Mouse (Mus musculus) myocyte (in vitro differentiated cells): ENCODE results near the gene Lgi2. TPM values are rescaled to one million over a fixed set of nuclear protein-coding genes. Genes with fewer than 3 reads are reported as not detected.

Experiments
- H3K27me3 ChIP-seq: one replicate; pipeline ENCODE4 v1.6.1; 2011; ENCODE audit not compliant: control insufficient read depth, insufficient read depth, insufficient read length
- H3K36me3 ChIP-seq: one replicate; pipeline ENCODE4 v1.6.1; 2011; ENCODE audit not compliant: control insufficient read depth, insufficient read depth
- H3K4me2 ChIP-seq: one replicate; pipeline ENCODE4 v1.6.1; 2011; ENCODE audit warnings: low read depth, control low read depth
- H3K4me3 ChIP-seq: one replicate; pipeline ENCODE4 v1.5.1; 2011; ENCODE audit warnings: mild to moderate bottlenecking, control low read depth, moderate library complexity
- H3K79me2 ChIP-seq: one replicate; pipeline ENCODE4 v1.6.1; 2011; ENCODE audit not compliant: control insufficient read depth, insufficient read depth
- H3ac ChIP-seq: one replicate; pipeline ENCODE4 v1.6.1; 2011; ENCODE audit not compliant: control insufficient read depth, insufficient read length
- CEBPB ChIP-seq: IDR thresholded peaks from 2 replicates; pipeline ENCODE4 v1.6.1; 2011; ENCODE audit warnings: mild to moderate bottlenecking, moderate library complexity; ENCODE audit not compliant: poor library complexity, insufficient read depth, severe bottlenecking
- E2F4 ChIP-seq: IDR thresholded peaks from one replicate; pipeline ENCODE4 v1.6.1; 2011; ENCODE audit warnings: mild to moderate bottlenecking, control low read depth, moderate library complexity; ENCODE audit not compliant: insufficient read depth
- MAX ChIP-seq: IDR thresholded peaks from one replicate; pipeline ENCODE4 v1.6.1; 2011; ENCODE audit warnings: low read depth, mild to moderate bottlenecking, control low read depth
- MYOD1 ChIP-seq, 3 experiments: IDR thresholded peaks; one replicate each; pipeline ENCODE4 v1.6.1; 2011; ENCODE audit warnings: control low read depth in 2 of 3, low read depth in 2 of 3, mild to moderate bottlenecking in 2 of 3, moderate library complexity in 1 of 3; ENCODE audit not compliant: insufficient read length in 2 of 3, control insufficient read depth in 1 of 3
- MYOG ChIP-seq, 3 experiments: IDR thresholded peaks; one replicate each; pipeline ENCODE4 v1.6.1; 2011; ENCODE audit warnings: control low read depth in 2 of 3, low read depth in 2 of 3, mild to moderate bottlenecking in 2 of 3; ENCODE audit not compliant: insufficient read length in 2 of 3, control insufficient read depth in 1 of 3, insufficient read depth in 1 of 3
- POLR2A ChIP-seq: IDR thresholded peaks from one replicate; pipeline ENCODE4 v1.6.1; 2011; ENCODE audit warnings: low read depth, mild to moderate bottlenecking, control low read depth, moderate library complexity; ENCODE audit not compliant: insufficient read length
- POLR2AphosphoS2 ChIP-seq: IDR thresholded peaks from one replicate; pipeline ENCODE4 v1.6.1; 2011; ENCODE audit warnings: low read depth, control low read depth; ENCODE audit not compliant: insufficient read length
- REST ChIP-seq: IDR thresholded peaks from one replicate; pipeline ENCODE4 v1.6.1; 2011; ENCODE audit warnings: mild to moderate bottlenecking, control low read depth, moderate library complexity; ENCODE audit not compliant: insufficient read depth, insufficient read length
- SRF ChIP-seq: IDR thresholded peaks from one replicate; pipeline ENCODE4 v1.6.1; 2011; ENCODE audit warnings: low read depth; ENCODE audit not compliant: control insufficient read depth, insufficient read length
- TCF12 ChIP-seq: IDR thresholded peaks from one replicate; pipeline ENCODE4 v1.6.1; 2011; ENCODE audit warnings: mild to moderate bottlenecking, control low read depth; ENCODE audit not compliant: poor library complexity, insufficient read depth, severe bottlenecking
- TCF3 ChIP-seq: IDR thresholded peaks from one replicate; pipeline ENCODE4 v1.6.1; 2011; ENCODE audit warnings: low read depth, control low read depth; ENCODE audit not compliant: insufficient read length
- USF1 ChIP-seq: IDR thresholded peaks from one replicate; pipeline ENCODE4 v1.6.1; 2011; ENCODE audit warnings: low read depth, mild to moderate bottlenecking, control low read depth, moderate library complexity
- polyA plus RNA-seq: library from polyadenylated mRNA; unstranded; fragments of >200 nt; fragmentation: generic; extraction: Trizol; gene quantifications from one replicate; pipeline ENCODE4 v1.2.1, GENCODE M21; 2012; ENCODE audit warnings: missing spikeins

Gene Lgi2
- 0.01 TPM for polyA plus RNA-seq

DNA sequence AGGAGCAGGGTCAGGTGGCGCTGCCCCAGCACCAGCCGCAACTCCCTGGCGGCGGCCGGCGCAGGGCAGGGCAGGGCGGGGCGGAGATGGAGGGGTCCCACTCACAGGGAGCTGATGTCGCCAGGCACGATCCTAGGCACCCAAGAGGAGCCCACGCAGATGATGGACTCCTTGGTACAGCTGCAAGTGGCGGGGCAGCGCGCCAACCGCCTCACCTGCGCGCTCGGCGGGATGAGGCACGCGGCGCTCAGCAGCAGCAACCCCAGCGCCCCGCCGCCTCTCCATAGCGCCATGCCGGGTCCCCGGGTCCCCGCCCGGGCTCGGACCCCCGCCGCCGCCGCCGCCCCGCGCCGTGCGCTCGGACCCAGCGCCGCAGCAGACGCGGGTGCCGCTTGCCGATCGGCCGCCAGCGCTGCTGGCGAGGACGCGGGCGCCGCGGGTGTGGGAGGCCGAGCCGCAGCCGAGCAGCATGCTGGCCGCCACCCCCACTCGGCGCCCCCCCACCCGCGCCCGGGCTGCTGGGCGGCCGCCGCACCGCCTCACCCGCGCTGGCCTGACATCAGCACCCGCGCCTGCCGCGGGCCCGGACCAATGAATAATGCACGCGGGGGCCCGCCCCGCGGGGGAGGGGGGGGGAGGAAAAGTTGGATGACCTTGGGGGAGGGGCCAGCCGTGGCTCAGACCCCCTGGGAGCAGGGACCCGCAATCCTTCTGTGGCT is at the start of gene Lgi2:
Gene Lgi2, minus strand, starts transcription at position 650 of the 719 bp plus-strand sequence.
- H3ac ChIP-seq: no peak within 1 kb of the TSS
- H3K4me2 ChIP-seq: no peak within 1 kb of the TSS
- no peaks in the 10 kb centered on the region for H3K79me2 ChIP-seq
- H3K27me3 ChIP-seq: peaks cover 17% of the 10 kb centered on the region
- H3K36me3 ChIP-seq: no peaks in the 10 kb centered on the region
- TF ChIP-seq MYOG (IDR thresholded peaks at IDR 0.05; ENCODE audit: control insufficient read depth in 1 of 3, insufficient read depth in 1 of 3, insufficient read length in 2 of 3, low read depth in 2 of 3): no peak
- no peak for TF ChIP-seq TCF3
- TF ChIP-seq SRF: no peak
- TF ChIP-seq CEBPB: no peak
- no peak for TF ChIP-seq E2F4
- H3K4me3 ChIP-seq: no peak within 1 kb of the TSS

- Histone ChIP-seq H3K4me2 (peak overlapping the region; percentile 57), H3K27me3 (no peaks in the 10 kb centered on the region), H3K79me2 (no peaks in the 10 kb centered on the region), H3K36me3 (no peaks in the 10 kb centered on the region), H3K4me3 (no peak overlapping the region), H3ac (no peak overlapping the region)
- no peak for TF ChIP-seq POLR2AphosphoS2
- TF ChIP-seq CEBPB: no peak
- no peak for TF ChIP-seq REST
- TF ChIP-seq TCF3: no peak
Observed at GRCm38 (mm10) chr5:52615421-52615820, 49.2 kb upstream of the Lgi2 start.

- Histone ChIP-seq H3K36me3 (no peaks in the 10 kb centered on the region), H3K4me2 (peak overlapping the region; percentile 57), H3ac (no peak overlapping the region), H3K27me3 (no peaks in the 10 kb centered on the region), H3K79me2 (no peaks in the 10 kb centered on the region), H3K4me3 (no peak overlapping the region)
- TF ChIP-seq MYOD1 (IDR thresholded peaks at IDR 0.05; ENCODE audit: control insufficient read depth in 1 of 3, insufficient read length in 2 of 3, low read depth in 2 of 3) (no peak), POLR2AphosphoS2 (no peak), MAX (no peak), MYOG (IDR thresholded peaks at IDR 0.05; ENCODE audit: control insufficient read depth in 1 of 3, insufficient read depth in 1 of 3, insufficient read length in 2 of 3, low read depth in 2 of 3) (no peak)
Observed at GRCm38 (mm10) chr5:52614686-52615085, 48.4 kb upstream of the Lgi2 start.

DNA sequence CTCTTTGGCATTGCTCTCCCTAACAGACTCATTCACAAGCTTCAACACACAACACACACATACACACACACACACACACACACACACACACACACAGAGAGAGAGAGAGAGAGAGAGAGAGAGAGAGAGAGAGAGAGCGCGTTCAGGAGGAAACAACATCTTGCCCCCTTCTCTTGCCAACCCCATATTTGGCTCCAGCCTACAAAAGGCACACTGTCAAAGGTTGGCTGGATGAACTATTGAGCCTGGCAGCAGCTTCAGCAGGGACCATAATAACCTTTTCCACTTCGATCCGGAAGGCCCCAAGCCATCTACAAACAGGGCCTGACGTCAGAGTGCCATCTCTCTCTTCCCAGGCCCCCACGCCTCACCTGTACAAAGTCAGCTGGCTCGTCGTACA is 46.5 kb upstream of the Lgi2 start:
- no peak overlapping the region for H3K4me2 ChIP-seq
- H3K27me3 ChIP-seq: no peaks in the 10 kb centered on the region
- no peak for TF ChIP-seq CEBPB
- no peak for TF ChIP-seq POLR2A
- H3K4me3 ChIP-seq: no peak overlapping the region
- no peaks in the 10 kb centered on the region for H3K79me2 ChIP-seq
- no peak overlapping the region for H3ac ChIP-seq
- H3K36me3 ChIP-seq: no peaks in the 10 kb centered on the region

- H3K79me2 ChIP-seq: no peaks in the 10 kb centered on the region
- no peaks in the 10 kb centered on the region for H3K27me3 ChIP-seq
- no peak overlapping the region for H3ac ChIP-seq
- TF ChIP-seq REST: no peak
- TF ChIP-seq E2F4: no peak
- no peak for TF ChIP-seq TCF12
- no peaks in the 10 kb centered on the region for H3K36me3 ChIP-seq
- H3K4me2 ChIP-seq: no peak overlapping the region
- H3K4me3 ChIP-seq: no peak overlapping the region
Observed at GRCm38 (mm10) chr5:52611315-52611895, 45.1 kb upstream of the Lgi2 start.

DNA sequence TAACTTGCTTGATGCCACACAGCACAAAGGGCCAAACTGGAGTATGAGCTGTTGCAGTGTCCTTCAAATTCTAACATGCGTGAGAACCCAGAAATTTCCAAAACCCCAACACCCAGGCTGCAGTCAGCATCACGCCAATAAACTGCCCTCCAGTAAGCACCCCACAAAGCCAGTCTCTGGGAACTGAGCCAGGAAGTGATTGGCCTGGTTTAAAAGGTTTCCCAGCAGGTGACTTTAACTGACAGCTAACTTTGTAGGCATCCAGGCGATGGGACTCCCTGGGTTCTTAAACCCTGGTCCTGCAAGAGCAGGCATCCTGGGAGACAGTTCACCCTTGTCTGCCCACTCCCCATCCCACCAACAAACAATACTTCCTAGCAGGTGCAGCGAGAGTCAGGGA is 44.0 kb upstream of the Lgi2 start:
- H3K4me2 ChIP-seq: no peak overlapping the region
- H3K4me3 ChIP-seq: no peak overlapping the region
- no peaks in the 10 kb centered on the region for H3K36me3 ChIP-seq
- H3K79me2 ChIP-seq: no peaks in the 10 kb centered on the region
- TF ChIP-seq USF1 (no peak), POLR2A (no peak), E2F4 (no peak), REST (no peak), SRF (no peak), TCF12 (no peak), CEBPB (no peak), MYOD1 (IDR thresholded peaks at IDR 0.05; ENCODE audit: control insufficient read depth in 1 of 3, insufficient read length in 2 of 3, low read depth in 2 of 3) (no peak), TCF3 (no peak), MAX (no peak)
- H3ac ChIP-seq: no peak overlapping the region
- no peaks in the 10 kb centered on the region for H3K27me3 ChIP-seq
